Mouse (Mus musculus) hindbrain, embryonic 11.5 days (tissue): ENCODE data around the gene Rusc1. TPM values are rescaled to one million over a fixed set of nuclear protein-coding genes. Genes with fewer than 3 reads are reported as not detected.

ENCODE experiments used
- ATAC-seq: fragments of 200-750 bp; cut with Nextera tagmentation; 2 replicates; pipeline ENCODE4 v1.8.0; 2017; ENCODE audit warnings: mild to moderate bottlenecking, moderate TSS enrichment, moderate library complexity; ENCODE audit not compliant: low FRiP score
- DNase-seq: peaks from one replicate; pipeline ENCODE4 v3.0.0-alpha.2; 2015; ENCODE audit warnings: low spot score
- H3K27ac ChIP-seq: fragments of 300-500 bp; sonication (generic); 2 replicates; pipeline ENCODE4 v1.5.1; 2014; ENCODE audit warnings: mild to moderate bottlenecking, low read depth, low read length
- H3K27me3 ChIP-seq: fragments of 300-500 bp; sonication (generic); 2 replicates; pipeline ENCODE4 v1.6.1; 2014; ENCODE audit warnings: mild to moderate bottlenecking, low read length, moderate library complexity, mixed read lengths; ENCODE audit not compliant: control insufficient read depth, insufficient read depth
- H3K36me3 ChIP-seq: fragments of 300-500 bp; sonication (generic); 2 replicates; pipeline ENCODE4 v1.6.1; 2014; ENCODE audit warnings: mild to moderate bottlenecking, low read length, moderate library complexity, mixed read lengths; ENCODE audit not compliant: control insufficient read depth, insufficient read depth
- H3K4me1 ChIP-seq: fragments of 300-500 bp; sonication (generic); replicated peaks from 2 replicates; pipeline ENCODE4 v1.6.1; 2014; ENCODE audit warnings: low read length, mixed read lengths; ENCODE audit not compliant: control insufficient read depth, insufficient read depth
- H3K4me2 ChIP-seq: fragments of 300-500 bp; sonication (generic); replicated peaks from 2 replicates; pipeline ENCODE4 v1.6.1; 2014; ENCODE audit warnings: mild to moderate bottlenecking, low read depth, low read length
- H3K4me3 ChIP-seq: fragments of 300-500 bp; sonication (generic); 2 replicates; pipeline ENCODE4 v1.5.1; 2014; ENCODE audit warnings: low read depth, low read length
- H3K9ac ChIP-seq: fragments of 300-500 bp; sonication (generic); 2 replicates; pipeline ENCODE4 v1.6.1; 2014; ENCODE audit warnings: low read depth, low read length
- H3K9me3 ChIP-seq: fragments of 300-500 bp; sonication (generic); 2 replicates; pipeline ENCODE4 v1.6.1; 2016; ENCODE audit warnings: low read length; ENCODE audit not compliant: control insufficient read depth
- WGBS: fragments of 180-500 bp; shearing (Covaris S2); extraction: QIAGEN DNeasy Blood & Tissue Kit; methylation state at CpG from one replicate; pipeline ENCODE4 v1.1.7; 2014; 5-methylcytosine and 5-hydroxymethylcytosine counted together
- polyA plus RNA-seq: library from polyadenylated mRNA; unstranded; fragments of >200 nt; fragmentation: Nextera tagmentation; extraction: Ambion mirVana; gene quantifications from 2 replicates; pipeline ENCODE4 v1.2.1, GENCODE M21; 2014

Gene Rusc1
- polyA plus RNA-seq, 1 experiment from 2014 or later: 28.7 TPM

GRCm38 (mm10) chr3:89124241-89124640 lies 31.1 kb upstream of the Rusc1 start:
- no peak overlapping the region for H3K9ac ChIP-seq
- 87% methylated on average over 3 of the region's 3 CpGs for WGBS

DNA sequence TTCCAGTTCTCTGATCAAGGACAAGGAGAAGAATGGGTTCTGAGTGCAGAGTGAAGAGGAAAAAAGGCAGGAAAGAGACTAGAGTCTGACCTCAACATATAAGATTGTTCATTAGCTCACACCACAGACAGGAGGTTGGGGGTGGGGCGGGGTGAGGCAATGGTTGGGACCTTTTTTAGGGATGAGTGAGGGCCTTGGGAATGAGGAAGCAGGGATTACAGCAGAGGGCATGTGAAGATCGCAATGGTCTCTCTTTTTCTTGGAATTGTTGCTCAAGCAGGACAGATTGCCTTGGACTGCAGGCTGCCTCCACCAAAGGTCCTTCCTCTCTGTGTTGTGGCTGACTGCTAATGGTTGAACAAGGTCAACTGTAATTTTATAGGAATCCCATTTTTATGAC lies 30.2 kb upstream of the Rusc1 start:
- 74% methylated on average over 2 of the region's 2 CpGs for WGBS
- no peak for DNase-seq
- Histone ChIP-seq H3K4me1 (no peaks in the 10 kb centered on the region), H3K9ac (no peak overlapping the region), H3K4me3 (no peak overlapping the region), H3K27ac (no peak overlapping the region), H3K9me3 (no peaks in the 10 kb centered on the region), H3K36me3 (no peaks in the 10 kb centered on the region), H3K27me3 (no peaks in the 10 kb centered on the region), H3K4me2 (no peak overlapping the region)
- no peak for ATAC-seq

More at GRCm38 (mm10) chr3:89124241-89124640, 31.1 kb upstream of the Rusc1 start:
- Histone ChIP-seq H3K4me3 (no peak overlapping the region), H3K27ac (no peak overlapping the region), H3K9me3 (no peaks in the 10 kb centered on the region), H3K4me2 (no peak overlapping the region), H3K36me3 (no peaks in the 10 kb centered on the region), H3K4me1 (no peaks in the 10 kb centered on the region), H3K27me3 (no peaks in the 10 kb centered on the region)
- DNase-seq: no peak
- no peak for ATAC-seq

DNA sequence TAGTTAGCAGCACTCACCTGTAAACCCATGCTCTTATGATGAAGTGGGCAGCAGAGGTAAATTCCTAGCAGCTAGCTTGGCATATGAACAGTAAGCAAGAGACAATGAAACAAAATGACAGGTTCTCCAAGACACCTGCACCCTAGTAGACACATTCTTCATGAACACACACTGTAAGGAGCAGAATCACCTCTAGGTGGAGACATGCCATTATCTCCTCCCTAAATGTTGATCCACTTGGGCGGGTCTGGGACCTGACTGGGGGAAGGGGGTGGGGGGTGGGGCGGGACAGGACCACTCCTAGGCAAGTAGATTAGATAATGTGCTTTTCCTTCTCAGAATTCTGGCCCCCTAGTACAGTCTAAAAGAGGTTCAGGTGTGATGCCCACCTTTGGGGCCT lies 22.4 kb upstream of the Rusc1 start:
- DNase-seq (peak; percentile 22), ATAC-seq (no peak)
- H3K27ac ChIP-seq: no peak overlapping the region
- no peak overlapping the region for H3K4me2 ChIP-seq
- no peaks in the 10 kb centered on the region for H3K4me1 ChIP-seq
- H3K9me3 ChIP-seq: no peaks in the 10 kb centered on the region
- no peak overlapping the region for H3K4me3 ChIP-seq
- 0% methylated on average over 2 of the region's 2 CpGs for WGBS
- no peaks in the 10 kb centered on the region for H3K27me3 ChIP-seq
- no peak overlapping the region for H3K9ac ChIP-seq
- no peaks in the 10 kb centered on the region for H3K36me3 ChIP-seq

GRCm38 (mm10) chr3:89113058-89113457 lies 19.9 kb upstream of the Rusc1 start:
- ATAC-seq: no peak
- 87% methylated on average over 4 of the region's 4 CpGs for WGBS

DNA sequence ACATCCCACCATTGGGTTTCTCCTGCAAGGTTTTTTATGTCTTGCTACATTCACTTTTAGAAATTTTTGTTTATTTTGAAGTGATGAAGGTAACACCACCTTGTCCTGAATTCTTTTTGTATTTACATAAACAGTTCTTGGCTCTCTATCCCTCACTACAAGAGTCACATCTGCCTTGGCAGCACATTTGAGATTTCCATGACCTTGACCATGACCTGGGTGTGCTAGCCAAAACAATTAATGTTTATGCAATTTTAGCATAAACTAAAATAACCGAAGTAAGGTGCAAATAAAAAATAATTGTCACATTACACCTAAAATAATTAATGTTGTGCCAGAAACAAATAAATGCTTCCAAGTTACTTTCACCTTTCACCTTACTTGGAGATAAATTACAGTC lies 15.0 kb upstream of the Rusc1 start:
- Histone ChIP-seq H3K4me3 (no peak overlapping the region), H3K4me2 (no peak overlapping the region), H3K9me3 (no peaks in the 10 kb centered on the region), H3K9ac (no peak overlapping the region), H3K27ac (no peak overlapping the region), H3K4me1 (no peaks in the 10 kb centered on the region), H3K36me3 (no peaks in the 10 kb centered on the region), H3K27me3 (no peaks in the 10 kb centered on the region)
- ATAC-seq (no peak), DNase-seq (no peak)
- WGBS: 77% methylated on average over 1 of the region's 1 CpGs

More at GRCm38 (mm10) chr3:89113058-89113457, 19.9 kb upstream of the Rusc1 start:
- H3K4me2 ChIP-seq: no peak overlapping the region
- no peak for DNase-seq
- no peak overlapping the region for H3K9ac ChIP-seq
- H3K27me3 ChIP-seq: no peaks in the 10 kb centered on the region
- no peak overlapping the region for H3K27ac ChIP-seq
- no peak overlapping the region for H3K4me3 ChIP-seq
- no peaks in the 10 kb centered on the region for H3K4me1 ChIP-seq
- H3K9me3 ChIP-seq: no peaks in the 10 kb centered on the region
- H3K36me3 ChIP-seq: no peaks in the 10 kb centered on the region

DNA sequence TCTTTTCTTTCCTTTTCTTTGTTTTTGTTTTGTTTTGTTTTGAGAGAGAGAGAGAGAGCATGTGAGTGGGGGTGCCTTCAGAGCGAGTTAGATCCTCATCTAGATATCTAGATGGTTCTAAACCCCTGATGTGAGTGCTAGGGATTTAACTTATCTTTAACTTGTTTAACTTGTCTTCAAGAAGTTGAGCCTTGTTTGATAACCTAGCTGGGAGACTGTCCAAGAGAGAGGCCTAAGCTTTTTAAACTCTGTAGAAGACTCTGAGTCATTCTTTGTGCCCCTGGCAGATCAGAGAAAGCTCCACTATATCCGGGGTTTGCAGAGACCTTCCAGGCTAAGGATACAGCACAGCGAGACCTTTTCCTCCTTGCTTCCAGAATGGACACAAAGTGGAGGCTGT lies 14.4 kb upstream of the Rusc1 start:
- H3K9ac ChIP-seq: no peak overlapping the region
- no peak overlapping the region for H3K4me2 ChIP-seq
- H3K4me3 ChIP-seq: no peak overlapping the region
- H3K27me3 ChIP-seq: no peaks in the 10 kb centered on the region
- ATAC-seq (no peak), DNase-seq (no peak)
- no peaks in the 10 kb centered on the region for H3K4me1 ChIP-seq
- 73% methylated on average over 3 of the region's 3 CpGs for WGBS
- no peaks in the 10 kb centered on the region for H3K9me3 ChIP-seq
- no peaks in the 10 kb centered on the region for H3K36me3 ChIP-seq
- no peak overlapping the region for H3K27ac ChIP-seq

- H3K9me3 ChIP-seq: no peaks in the 10 kb centered on the region
- H3K27me3 ChIP-seq: no peaks in the 10 kb centered on the region
- no peak overlapping the region for H3K27ac ChIP-seq
- ATAC-seq (no peak), DNase-seq (no peak)
- no peaks in the 10 kb centered on the region for H3K4me1 ChIP-seq
- H3K4me2 ChIP-seq: no peak overlapping the region
- H3K9ac ChIP-seq: no peak overlapping the region
- H3K4me3 ChIP-seq: no peak overlapping the region
- no peaks in the 10 kb centered on the region for H3K36me3 ChIP-seq
Observed at GRCm38 (mm10) chr3:89106881-89107280, 13.8 kb upstream of the Rusc1 start.

GRCm38 (mm10) chr3:89103291-89103595 lies 10.1 kb upstream of the Rusc1 start:
- Histone ChIP-seq H3K9ac (no peak overlapping the region), H3K27me3 (no peaks in the 10 kb centered on the region), H3K9me3 (no peaks in the 10 kb centered on the region), H3K36me3 (peaks cover 3% of the 10 kb centered on the region; the same call in 1 of the 2 replicates), H3K27ac (no peak overlapping the region), H3K4me2 (no peak overlapping the region), H3K4me3 (no peak overlapping the region), H3K4me1 (peaks cover 5% of the 10 kb centered on the region; the same call in 1 of the 2 replicates)
- ATAC-seq: no peak
- WGBS: 79% methylated on average over 4 of the region's 4 CpGs
- no peak for DNase-seq

DNA sequence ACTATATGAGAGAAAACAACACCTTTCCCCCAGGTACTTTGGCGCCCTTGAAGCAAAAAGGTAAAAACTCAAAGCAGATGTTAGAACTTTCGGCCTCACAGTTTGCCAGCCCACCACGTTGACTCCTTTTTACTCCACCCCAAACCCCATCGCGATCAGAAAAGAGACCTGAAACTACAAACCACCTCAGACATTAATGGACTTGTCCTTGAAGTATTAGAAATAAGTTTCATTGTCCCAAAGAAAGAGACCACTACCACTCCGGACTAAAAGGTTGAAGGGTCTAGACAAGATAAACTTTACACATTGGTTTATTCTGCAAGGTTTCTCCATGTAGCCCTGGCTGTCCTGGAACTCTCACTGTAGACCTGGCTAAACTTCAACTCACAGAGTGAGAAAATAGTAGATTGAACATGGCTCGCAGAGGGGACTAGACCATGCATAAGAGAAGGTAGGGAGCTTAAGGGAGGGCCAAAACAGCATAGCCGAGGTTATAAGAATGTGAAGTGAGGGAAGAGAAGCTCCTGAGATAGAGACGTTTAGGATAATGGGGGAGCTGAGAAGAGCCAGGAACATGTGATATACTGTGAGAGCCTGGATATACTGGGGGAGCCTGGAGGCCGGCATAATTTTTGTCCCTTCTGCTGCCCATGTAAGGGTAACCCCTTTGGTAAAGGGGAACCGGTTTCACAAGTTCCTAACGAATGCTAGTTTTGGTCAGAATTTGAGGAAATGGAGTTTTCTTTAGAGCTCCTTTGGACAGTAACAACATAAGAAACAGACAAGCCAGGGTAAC lies 9.6 kb upstream of the Rusc1 start:
- Histone ChIP-seq H3K36me3 (peaks cover 3% of the 10 kb centered on the region; the same call in 1 of the 2 replicates), H3K4me3 (peak overlapping the region; percentile 62; the same call in 1 of the 2 replicates), H3K27ac (peak overlapping the region; percentile 69; the same call in 1 of the 2 replicates), H3K4me1 (peaks cover 5% of the 10 kb centered on the region; the same call in 1 of the 2 replicates), H3K9ac (peak overlapping the region; percentile 47; the same call in 1 of the 2 replicates), H3K9me3 (no peaks in the 10 kb centered on the region), H3K27me3 (no peaks in the 10 kb centered on the region), H3K4me2 (peak overlapping the region; percentile 55)
- ATAC-seq (no peak), DNase-seq (no peak)
- WGBS: 72% methylated on average over 12 of the region's 12 CpGs
